Mouse (Mus musculus) G1E (cell line): ENCODE measurements around the gene Myo6.

Source experiments
- CTCF ChIP-seq: IDR thresholded peaks from 2 replicates; pipeline ENCODE4 v1.5.1; 2012; ENCODE audit warnings: low read depth, low read length, inconsistent platforms, mixed read lengths
- POLR2AphosphoS5 ChIP-seq: IDR thresholded peaks from 2 replicates; pipeline ENCODE4 v1.6.1; 2012; ENCODE audit warnings: low read depth, low read length, inconsistent platforms; ENCODE audit not compliant: insufficient replicate concordance
- TAL1 ChIP-seq: conservative IDR thresholded peaks from 2 replicates; pipeline ENCODE4 v1.6.1; 2012; ENCODE audit warnings: low read depth, low read length, inconsistent platforms, mixed read lengths

DNA sequence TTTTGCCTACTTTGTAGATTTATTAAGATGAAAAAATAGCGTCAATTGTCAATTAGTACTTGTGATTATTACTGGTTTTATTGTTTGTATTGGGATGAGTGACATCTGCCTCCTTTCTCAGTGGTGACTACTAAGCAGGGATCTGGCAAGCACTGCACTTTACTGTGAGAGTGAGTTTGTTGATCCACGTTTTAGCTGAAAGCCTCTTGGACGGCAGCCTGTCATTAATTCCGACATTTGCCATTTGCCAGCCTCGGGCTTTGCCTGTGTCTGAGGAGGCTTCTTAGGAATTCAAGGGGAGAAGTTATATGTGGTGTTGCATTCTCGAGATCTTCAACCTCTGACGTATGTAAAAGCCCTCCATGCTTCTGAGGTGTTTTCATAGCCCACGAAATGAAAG, 168.6 kb downstream of the Myo6 start:
- TF ChIP-seq CTCF = no peak
- TF ChIP-seq TAL1 = no peak
- TF ChIP-seq POLR2AphosphoS5 = no peak
